Mouse (Mus musculus) 3134 (cell line): ENCODE data around the gene Speer3.

Experiments used
- DNase-seq: peaks from one replicate; pipeline ENCODE4 v3.0.0-alpha.2; 2011; ENCODE audit warnings: low spot score; ENCODE audit not compliant: insufficient read length; ENCODE audit errors: extremely low read depth

Gene Speer3

DNA sequence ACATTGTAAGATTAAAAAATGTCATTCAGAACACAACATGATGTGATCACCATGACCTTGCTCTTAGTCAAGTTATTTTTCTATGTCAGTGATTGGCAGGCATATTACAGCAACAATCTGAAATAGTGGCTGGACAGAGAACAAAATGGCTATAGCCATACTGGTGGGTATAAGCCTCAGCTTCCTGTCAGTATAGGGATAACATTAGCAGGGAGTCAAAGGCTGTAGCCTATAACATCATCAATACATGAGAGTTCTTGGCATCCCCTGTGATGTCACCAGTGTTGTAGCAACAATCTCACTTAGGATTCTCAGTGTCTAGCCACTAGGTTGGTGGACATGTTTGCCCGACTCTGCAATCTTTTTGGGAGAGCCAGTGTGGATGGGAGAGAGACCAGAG lies at the start of gene Speer3:
TSS of gene Speer3 (plus strand) at position 301 of the 400 bp plus-strand sequence.
- DNase-seq = no peak

DNA sequence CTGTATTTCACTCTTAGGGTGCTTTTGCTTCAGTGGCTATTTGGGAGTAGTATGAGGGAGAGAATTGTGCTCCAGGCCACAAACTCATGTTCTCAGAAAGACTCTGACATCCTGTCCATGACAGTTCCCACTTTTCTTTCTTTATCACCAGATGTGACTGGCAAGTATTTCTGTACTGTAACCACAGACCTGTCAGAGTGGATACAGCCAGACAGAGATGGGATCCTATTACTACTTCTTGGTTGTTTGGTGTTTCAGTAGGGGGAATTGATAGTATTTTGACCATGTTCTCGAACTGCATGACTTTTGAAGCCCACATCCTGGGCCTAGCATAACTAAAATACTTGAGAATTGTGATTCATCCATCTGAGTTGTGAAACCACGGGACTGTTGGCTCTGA lies 19.1 kb downstream of the Speer3 start:
- peak; percentile 5 for DNase-seq

DNA sequence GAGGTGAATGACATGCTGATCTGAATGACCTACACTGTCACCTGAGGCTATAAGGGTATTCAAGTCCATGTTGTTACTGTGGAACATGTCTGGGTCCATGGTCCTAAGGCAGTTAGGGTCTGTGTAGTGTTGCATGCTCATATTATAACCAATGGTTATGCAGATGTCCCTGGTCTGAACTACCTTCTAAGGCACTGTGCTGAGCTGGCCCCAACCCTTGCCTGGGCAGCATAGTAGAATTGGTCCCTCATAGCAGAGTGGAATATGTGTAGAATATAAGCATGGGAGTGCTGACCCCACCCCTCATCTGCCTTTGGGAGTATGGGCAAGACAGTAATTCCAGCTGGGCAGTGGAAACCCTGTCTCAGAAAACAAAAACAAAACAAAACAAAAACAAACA lies 33.7 kb downstream of the Speer3 start:
- DNase-seq = no peak

DNA sequence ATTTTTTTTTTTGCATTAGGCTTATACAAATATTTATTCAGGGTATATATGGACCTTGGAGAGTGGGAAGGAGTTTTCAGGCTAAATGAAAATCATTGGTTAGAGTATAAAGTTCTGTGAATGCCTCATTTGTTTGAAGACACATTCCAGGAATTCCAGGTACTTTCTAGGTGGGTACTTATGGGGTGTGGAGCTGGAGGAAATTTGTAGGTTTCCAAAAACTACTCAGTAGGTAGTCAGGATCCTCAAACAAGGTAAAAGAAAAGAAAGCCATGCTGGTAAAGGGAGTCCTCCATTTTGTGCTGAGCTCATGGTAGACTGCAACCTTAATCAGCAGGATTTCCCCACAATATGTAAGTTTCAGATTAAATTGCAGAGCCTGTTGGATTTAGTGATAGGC lies 35.3 kb downstream of the Speer3 start:
- DNase-seq = no peak

DNA sequence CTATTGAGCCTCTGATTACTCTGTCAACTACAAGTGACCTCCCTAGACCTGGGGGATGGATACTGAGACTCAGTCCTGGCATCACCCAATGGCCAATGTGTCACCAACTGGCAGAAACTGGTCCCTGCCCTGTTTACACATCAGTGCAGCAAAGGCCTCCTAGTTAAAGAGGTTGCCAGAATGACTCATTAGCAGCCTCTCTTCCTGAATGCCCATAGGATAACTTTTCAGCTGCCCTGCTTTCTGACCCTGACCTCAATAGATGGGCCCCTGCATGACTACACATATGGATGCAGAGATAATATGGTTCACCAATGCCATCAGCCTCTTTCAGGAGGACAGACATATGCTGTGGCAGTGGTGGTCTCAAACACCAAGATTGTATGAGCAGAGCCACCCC lies 52.9 kb downstream of the Speer3 start:
- no peak for DNase-seq
